Mouse (Mus musculus): ENCODE data around the gene Dtx3l. TPM values are rescaled to one million over a fixed set of nuclear protein-coding genes. Genes with fewer than 3 reads are reported as not detected.

Dtx3l gene
- 1 to 10 TPM in 1 of 2 experiments, under 1 TPM in 1; 0.11 to 2.6 TPM for polyA plus RNA-seq (2012; fragmentation: generic; extraction: Trizol)

DNA sequence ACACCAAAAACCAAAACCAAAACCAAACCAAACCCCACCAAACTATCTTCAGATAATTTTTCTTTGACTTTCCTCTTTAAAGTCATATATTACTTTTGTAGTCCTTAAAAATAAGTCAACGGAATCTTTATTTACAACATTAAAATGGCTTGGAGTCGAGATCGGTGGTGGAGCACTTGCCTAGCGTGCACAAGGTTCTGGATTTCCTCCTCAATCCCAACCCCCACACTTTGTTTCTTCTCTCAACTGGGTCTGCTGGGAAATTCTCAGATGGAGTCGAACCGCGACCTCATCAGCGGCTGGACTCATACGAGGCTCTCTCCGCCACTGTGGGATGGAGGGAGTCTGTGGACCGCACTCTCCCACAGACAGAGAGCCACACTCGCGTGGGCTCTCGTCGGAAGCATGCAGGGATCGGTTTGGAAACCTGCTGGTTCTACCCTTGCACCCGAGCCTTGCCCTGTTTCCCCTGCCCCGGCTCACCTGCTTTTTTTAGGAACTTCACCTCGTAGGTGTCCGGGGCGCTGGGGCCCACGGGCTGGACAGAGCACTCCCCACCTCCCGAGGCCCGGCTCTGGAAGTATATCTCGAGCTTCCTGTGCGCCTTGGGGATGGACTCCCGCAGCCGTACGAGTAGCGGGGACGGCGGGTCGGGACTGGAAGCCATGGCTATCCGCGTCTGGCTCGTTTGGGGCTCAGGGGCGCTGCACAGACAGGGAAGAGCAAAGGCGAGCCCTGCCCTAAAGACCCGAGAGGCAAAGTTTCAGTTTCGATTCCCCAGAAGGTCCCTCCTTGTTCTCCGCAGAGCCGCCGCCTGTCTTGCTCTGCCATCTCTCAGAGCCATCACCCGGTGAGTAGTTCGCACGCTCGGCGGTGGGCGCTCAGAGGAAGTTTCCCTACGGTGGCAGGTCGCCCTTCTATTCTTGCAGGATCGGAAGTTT, at the start of gene Dtx3l, which contains the start of gene Parp9:
TSS of gene Dtx3l (minus strand) at position 941 of the 941 bp plus-strand sequence.
TSS of gene Parp9 (plus strand) at position 260 of the 941 bp plus-strand sequence.

DNA sequence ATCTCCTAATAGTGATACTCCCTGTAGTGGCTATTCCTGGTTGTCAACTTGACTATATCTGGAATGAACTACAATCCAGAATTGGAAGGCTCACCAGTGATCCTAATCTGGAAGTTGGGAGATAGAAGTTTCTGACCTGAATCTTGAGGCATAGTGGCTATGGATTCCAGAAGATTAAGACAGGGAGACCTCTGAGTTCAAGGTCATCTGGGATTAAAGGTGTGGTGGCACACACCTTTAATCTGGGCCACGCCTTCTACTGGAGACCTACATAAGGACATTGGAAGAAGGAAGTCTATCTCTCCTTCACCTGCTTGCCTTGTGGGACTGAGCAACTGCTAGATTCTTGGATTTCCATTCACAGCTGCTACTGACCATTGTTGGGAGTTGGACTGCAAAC, 39.5 kb upstream of the Dtx3l start, which contains the start of gene Kpna1:
TSS of gene Kpna1 (plus strand) at position 301 of the 400 bp plus-strand sequence.

Other genes starting within 250 kb of the Dtx3l start
- 10 to 100 TPM in 1 of 2 experiments, 1 to 10 TPM in 1; 5.9 to 26.3 TPM for gene Dirc2, start 169.8 kb downstream of the Dtx3l start, polyA plus RNA-seq (2012; fragmentation: generic; extraction: Trizol)
- gene Hspbap1, start 168.8 kb downstream of the Dtx3l start, polyA plus RNA-seq (2012; fragmentation: generic; extraction: Trizol), result 1 to 10 TPM; 3.9 to 5.5 TPM
- 1 to 10 TPM in 1 of 2 experiments, under 1 TPM in 1; 0.01 to 1.2 TPM for gene Parp14, start 67.6 kb downstream of the Dtx3l start, polyA plus RNA-seq (2012; fragmentation: generic; extraction: Trizol)
- gene Parp9, start 681 bp downstream of the Dtx3l start, polyA plus RNA-seq (2012; fragmentation: generic; extraction: Trizol), result 1 to 10 TPM in 1 of 2 experiments, under 1 TPM in 1; 0.11 to 4.6 TPM
- 1 to 10 TPM in 1 of 2 experiments, under 1 TPM in 1; 0.69 to 2.9 TPM for gene Kpna1, start 39.6 kb upstream of the Dtx3l start, polyA plus RNA-seq (2012; fragmentation: generic; extraction: Trizol)
- 1 to 10 TPM in 1 of 2 experiments, under 1 TPM in 1; 0.39 to 3.4 TPM for gene Wdr5b, start 102.0 kb upstream of the Dtx3l start, polyA plus RNA-seq (2012; fragmentation: generic; extraction: Trizol)
- gene Fam162a, start 132.4 kb upstream of the Dtx3l start, polyA plus RNA-seq (2012; fragmentation: generic; extraction: Trizol), result 100 to 1,000 TPM in 1 of 2 experiments, 10 to 100 TPM in 1; 74.6 to 144 TPM
- gene Ccdc58, start 132.5 kb upstream of the Dtx3l start, polyA plus RNA-seq (2012; fragmentation: generic; extraction: Trizol), result 10 to 100 TPM; 13.4 to 26.5 TPM
- gene Csta1, start 192.1 kb upstream of the Dtx3l start, polyA plus RNA-seq (2012; fragmentation: generic; extraction: Trizol), result not detected
- gene Stfa2l1, start 217.7 kb upstream of the Dtx3l start, polyA plus RNA-seq (2012; fragmentation: generic; extraction: Trizol), result not detected
- gene Gm5483, start 245.1 kb upstream of the Dtx3l start, polyA plus RNA-seq (2012; fragmentation: generic; extraction: Trizol), result not detected

Measured in C3H10T1/2 (cell line).